Mouse (Mus musculus) embryonic fibroblast, embryonic 13.5 days (primary cell): ENCODE data around the gene Fnbp1.

Source experiments
- CTCF ChIP-seq: IDR thresholded peaks from 2 replicates; pipeline ENCODE4 v1.5.1; 2011; ENCODE audit warnings: mild to moderate bottlenecking, control low read depth, low read length, moderate library complexity, borderline replicate concordance; ENCODE audit not compliant: insufficient read depth
- POLR2A ChIP-seq: IDR thresholded peaks from 2 replicates; pipeline ENCODE4 v1.6.1; 2011; ENCODE audit warnings: low read depth, mild to moderate bottlenecking, control low read depth, low read length, moderate library complexity

- TF ChIP-seq POLR2A: no peak
- no peak for TF ChIP-seq CTCF
Measured at GRCm38 (mm10) chr2:31130815-31131299, 11.0 kb downstream of the Fnbp1 start.
